Mouse (Mus musculus): Measurements from ENCODE around the gene Ptger4.

DNA sequence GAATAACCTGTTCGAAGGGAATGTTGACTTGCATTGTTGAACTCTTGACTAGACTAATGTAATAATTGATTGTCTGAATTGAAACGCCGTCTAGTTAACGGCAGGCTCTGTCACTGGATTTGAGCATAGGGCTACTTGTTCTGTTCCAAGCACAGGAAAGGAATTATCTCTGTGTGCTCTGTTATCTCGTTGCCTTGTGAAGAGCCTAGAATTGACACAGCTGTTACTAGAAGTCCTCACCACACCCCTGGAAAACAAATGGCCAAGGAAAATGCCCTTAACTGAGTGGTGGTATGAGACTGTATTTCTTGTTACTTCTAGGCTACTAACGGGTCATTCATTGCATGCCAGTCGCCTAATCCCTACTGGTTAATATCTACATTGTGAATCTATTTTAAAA is 5.9 kb downstream of the Ptger4 start:
- TF ChIP-seq GATA1 (IDR thresholded peaks at IDR 0.05; ENCODE audit: low read depth, low read length) = peak; percentile 75
- no peak for TF ChIP-seq CHD1 (IDR thresholded peaks at IDR 0.05; ENCODE audit: low read depth, low read length)
- no peak for TF ChIP-seq CTCF (IDR thresholded peaks at IDR 0.05 in 2 of 3, conservative IDR thresholded peaks at IDR 0.05 in 1 of 3; ENCODE audit: control insufficient read depth in 1 of 3, insufficient read depth in 1 of 3, low read depth in 2 of 3, low read length in 3 of 3, poor library complexity in 1 of 3, severe bottlenecking in 1 of 3)
- TF ChIP-seq MAFK (IDR thresholded peaks at IDR 0.05; ENCODE audit: borderline replicate concordance, low read depth, low read length) = no peak
- peak; percentile 31 to 44; a peak in 2 of 4 replicates for TF ChIP-seq EP300 (IDR thresholded peaks at IDR 0.05; ENCODE audit: low read depth in 1 of 2, low read length in 2 of 2)
- no peak for TF ChIP-seq NELFE (IDR thresholded peaks at IDR 0.05; ENCODE audit: low read depth, low read length)
- no peak for TF ChIP-seq POLR2A (IDR thresholded peaks at IDR 0.05; ENCODE audit: control insufficient read depth in 1 of 2, insufficient read depth in 1 of 2, low read depth in 1 of 2, low read length in 2 of 2, poor library complexity in 1 of 2)
- no peak for TF ChIP-seq POLR2AphosphoS5 (IDR thresholded peaks at IDR 0.05; ENCODE audit: borderline replicate concordance, low read depth, low read length)
- TF ChIP-seq ETS1 (IDR thresholded peaks at IDR 0.05; ENCODE audit: low read depth, low read length) = peak; percentile 80
- TF ChIP-seq ZC3H11A (IDR thresholded peaks at IDR 0.05; ENCODE audit: low read depth, low read length) = no peak
- TF ChIP-seq KAT2A (conservative IDR thresholded peaks at IDR 0.05; ENCODE audit: low read depth, low read length) = no peak
- TF ChIP-seq TAL1 (IDR thresholded peaks at IDR 0.05; ENCODE audit: low read length) = no peak
- TF ChIP-seq MEF2A (IDR thresholded peaks at IDR 0.05; ENCODE audit: extremely low read depth, insufficient replicate concordance, low read depth, low read length, poor library complexity, severe bottlenecking) = no peak
- peak; percentile 40 for TF ChIP-seq MXI1 (IDR thresholded peaks at IDR 0.05; ENCODE audit: low read depth, low read length)
